Mouse (Mus musculus): ENCODE results near the gene Rag1. TPM values are rescaled to one million over a fixed set of nuclear protein-coding genes. Genes with fewer than 3 reads are reported as not detected.

Gene Rag1
- polyA plus RNA-seq, 1 experiment from 2014 or later, result not detected

GRCm38 (mm10) chr2:101624011-101624410 is 25.3 kb downstream of the Rag1 start:
- 67% methylated on average over 2 of the region's 2 CpGs for WGBS
- no peaks in the 10 kb centered on the region for H3K27me3 ChIP-seq (replicated peaks; ENCODE audit: control insufficient read depth, insufficient read depth, low read length)
- H3K4me3 ChIP-seq (ENCODE audit: low read depth, low read length), result no peak overlapping the region
- no peak for DNase-seq (ENCODE audit: low spot score)
- H3K4me2 ChIP-seq (ENCODE audit: low read length), result no peak overlapping the region
- ATAC-seq (replicated peaks; ENCODE audit: low FRiP score, low TSS enrichment, low read depth), result no peak
- H3K4me1 ChIP-seq (replicated peaks; ENCODE audit: control insufficient read depth, insufficient read depth, low read length), result no peaks in the 10 kb centered on the region; the same call in 1 of the 2 replicates
- 0 out of 2 replicates have a peak overlapping the region, but pooled peaks have one; percentile 16 for H3K27ac ChIP-seq (ENCODE audit: low read depth)
- no peaks in the 10 kb centered on the region for H3K9me3 ChIP-seq (ENCODE audit: control insufficient read depth, low read length)
- no peak overlapping the region for H3K9ac ChIP-seq (ENCODE audit: low read length)
- H3K36me3 ChIP-seq (ENCODE audit: control insufficient read depth, insufficient read depth, low read length), result no peaks in the 10 kb centered on the region

DNA sequence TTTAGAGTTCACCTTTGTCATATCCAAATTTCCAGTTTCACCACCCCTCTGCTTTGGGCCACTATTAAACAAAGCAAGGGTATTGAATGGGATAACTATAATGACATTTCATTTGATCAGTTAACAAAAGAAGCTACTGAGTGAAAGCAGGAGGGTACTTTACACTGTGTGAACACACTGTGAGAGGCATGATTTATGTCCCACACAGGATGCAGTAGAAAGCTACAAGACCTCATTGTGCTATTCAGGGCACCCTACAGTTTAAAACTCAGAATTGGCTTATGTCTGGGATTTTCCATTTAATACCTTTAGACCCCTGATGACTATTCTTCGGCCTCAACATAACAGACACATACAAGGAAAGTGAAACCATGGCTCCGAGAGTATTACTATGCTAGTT is 26.3 kb downstream of the Rag1 start:
- Histone ChIP-seq H3K4me2 (ENCODE audit: low read length) (no peak overlapping the region), H3K9ac (ENCODE audit: low read length) (no peak overlapping the region), H3K4me1 (replicated peaks; ENCODE audit: control insufficient read depth, insufficient read depth, low read length) (no peaks in the 10 kb centered on the region; the same call in 1 of the 2 replicates), H3K4me3 (ENCODE audit: low read depth, low read length) (no peak overlapping the region), H3K9me3 (ENCODE audit: control insufficient read depth, low read length) (no peaks in the 10 kb centered on the region), H3K27ac (ENCODE audit: low read depth) (no peak overlapping the region), H3K27me3 (replicated peaks; ENCODE audit: control insufficient read depth, insufficient read depth, low read length) (no peaks in the 10 kb centered on the region), H3K36me3 (ENCODE audit: control insufficient read depth, insufficient read depth, low read length) (no peaks in the 10 kb centered on the region)
- ATAC-seq (replicated peaks; ENCODE audit: low FRiP score, low TSS enrichment, low read depth) (no peak), DNase-seq (ENCODE audit: low spot score) (no peak)
- WGBS, result 91% methylated on average over 2 of the region's 2 CpGs

DNA sequence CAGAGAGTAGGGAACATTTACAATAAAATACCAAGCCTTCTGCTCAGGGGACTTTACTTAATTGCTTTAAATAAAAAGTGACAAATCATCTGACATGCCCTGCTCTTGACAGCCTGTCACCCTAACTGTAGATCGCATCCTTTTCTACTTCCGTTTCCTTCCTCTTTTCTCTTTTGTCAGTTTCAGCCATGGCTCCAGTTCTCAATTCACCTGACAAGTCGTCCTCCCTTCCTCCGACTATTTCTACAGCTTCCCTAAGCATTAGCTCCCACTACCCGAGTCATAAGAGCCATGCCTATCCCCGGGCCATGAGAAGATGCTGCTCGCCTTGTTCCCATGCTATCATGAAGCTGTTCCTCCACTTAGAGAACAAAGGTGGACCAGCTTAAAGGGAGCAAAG is 27.7 kb downstream of the Rag1 start:
- 80% methylated on average over 7 of the region's 7 CpGs for WGBS
- no peak for ATAC-seq (replicated peaks; ENCODE audit: low FRiP score, low TSS enrichment, low read depth)
- Histone ChIP-seq H3K27ac (ENCODE audit: low read depth) (no peak overlapping the region), H3K4me3 (ENCODE audit: low read depth, low read length) (no peak overlapping the region), H3K27me3 (replicated peaks; ENCODE audit: control insufficient read depth, insufficient read depth, low read length) (no peaks in the 10 kb centered on the region), H3K9ac (ENCODE audit: low read length) (no peak overlapping the region), H3K4me2 (ENCODE audit: low read length) (no peak overlapping the region), H3K36me3 (ENCODE audit: control insufficient read depth, insufficient read depth, low read length) (no peaks in the 10 kb centered on the region), H3K4me1 (replicated peaks; ENCODE audit: control insufficient read depth, insufficient read depth, low read length) (no peaks in the 10 kb centered on the region), H3K9me3 (ENCODE audit: control insufficient read depth, low read length) (no peaks in the 10 kb centered on the region)
- no peak for DNase-seq (ENCODE audit: low spot score)

DNA sequence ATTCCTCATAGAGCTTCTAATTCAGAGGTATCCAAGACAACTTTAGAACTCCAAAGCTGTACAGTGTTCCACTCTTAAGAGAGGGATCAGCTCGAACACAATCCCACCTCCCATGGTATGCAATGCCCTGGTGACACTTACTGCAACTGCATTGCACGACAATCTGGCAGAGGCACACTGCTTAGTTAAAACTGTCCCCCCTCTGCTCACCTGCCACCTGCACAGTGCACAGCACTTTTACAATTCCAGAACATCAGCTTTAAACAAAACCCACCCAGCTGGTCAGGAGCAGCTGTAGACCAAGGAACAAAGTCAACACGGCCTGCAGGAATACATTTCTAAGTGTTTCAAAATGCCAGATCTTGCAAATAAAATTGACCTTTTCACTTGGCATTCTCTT is 28.4 kb downstream of the Rag1 start:
- no peaks in the 10 kb centered on the region; the same call in 1 of the 2 replicates for H3K4me1 ChIP-seq (replicated peaks; ENCODE audit: control insufficient read depth, insufficient read depth, low read length)
- DNase-seq (ENCODE audit: low spot score) (no peak), ATAC-seq (replicated peaks; ENCODE audit: low FRiP score, low TSS enrichment, low read depth) (no peak)
- H3K9me3 ChIP-seq (ENCODE audit: control insufficient read depth, low read length), result no peaks in the 10 kb centered on the region
- H3K27ac ChIP-seq (ENCODE audit: low read depth), result no peak overlapping the region
- no peaks in the 10 kb centered on the region for H3K27me3 ChIP-seq (replicated peaks; ENCODE audit: control insufficient read depth, insufficient read depth, low read length)
- H3K9ac ChIP-seq (ENCODE audit: low read length), result no peak overlapping the region
- no peak overlapping the region for H3K4me2 ChIP-seq (ENCODE audit: low read length)
- 64% methylated on average over 3 of the region's 3 CpGs for WGBS
- H3K36me3 ChIP-seq (ENCODE audit: control insufficient read depth, insufficient read depth, low read length), result no peaks in the 10 kb centered on the region
- no peak overlapping the region for H3K4me3 ChIP-seq (ENCODE audit: low read depth, low read length)

DNA sequence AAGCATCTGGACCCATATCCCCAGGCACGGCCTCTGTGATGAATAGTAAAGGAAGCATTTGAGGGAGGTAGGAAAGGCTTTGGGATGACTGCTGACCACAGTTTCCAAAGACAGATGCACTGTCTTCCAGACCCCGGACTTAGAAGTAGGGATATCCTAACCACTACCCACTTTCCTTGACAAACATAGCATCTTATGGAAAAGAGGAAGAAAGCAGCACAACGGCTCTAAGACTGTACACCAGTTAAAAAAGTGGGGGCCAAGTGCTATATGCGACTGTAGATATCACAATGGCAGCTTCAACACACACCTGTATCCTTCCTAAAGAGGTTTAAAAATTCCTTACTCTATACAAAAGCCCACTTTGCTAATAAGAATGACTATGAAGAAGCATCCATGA is 30.9 kb downstream of the Rag1 start:
- no peak for ATAC-seq (replicated peaks; ENCODE audit: low FRiP score, low TSS enrichment, low read depth)
- WGBS, result 88% methylated on average over 4 of the region's 4 CpGs

DNA sequence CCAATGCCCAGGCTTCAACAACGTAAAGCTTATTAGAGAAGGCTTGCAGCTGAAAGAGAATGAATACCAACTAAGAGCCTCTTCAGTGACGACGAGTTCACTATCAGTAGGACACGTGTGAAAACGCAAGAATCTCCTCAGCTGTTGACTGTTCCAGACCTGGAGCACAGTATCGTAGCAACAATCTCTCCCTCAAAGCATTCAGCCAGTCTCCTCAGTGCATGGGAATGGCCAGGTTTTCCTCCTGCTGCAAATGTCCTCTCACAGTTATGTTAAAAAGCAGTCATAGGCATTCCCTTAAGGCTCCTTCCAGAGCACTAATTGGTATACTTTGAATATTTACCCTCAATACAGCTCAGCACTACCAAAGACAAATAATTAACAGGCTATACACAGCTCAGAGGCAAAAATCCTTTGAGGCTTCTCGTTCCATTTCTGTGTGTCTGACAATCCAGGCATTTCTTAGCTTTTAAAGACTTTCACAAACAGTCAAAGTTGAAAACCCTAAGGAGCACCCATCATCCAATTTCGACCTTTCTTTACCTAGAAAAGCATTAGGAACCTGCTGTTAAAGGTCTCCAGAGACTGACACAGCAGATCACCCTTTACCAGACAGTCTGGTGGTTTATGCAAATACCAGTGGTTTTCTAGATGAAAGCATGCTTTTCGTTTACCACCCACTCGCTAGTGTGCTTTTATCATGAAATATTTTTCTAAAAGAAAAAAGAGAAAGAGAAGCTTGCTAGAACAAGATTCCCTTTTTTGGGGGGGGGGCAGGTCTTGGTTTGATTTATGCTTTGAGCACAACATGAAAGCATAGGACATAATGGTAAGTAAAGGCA is 33.6 kb downstream of the Rag1 start:
- DNase-seq (ENCODE audit: low spot score) (no peak), ATAC-seq (replicated peaks; ENCODE audit: low FRiP score, low TSS enrichment, low read depth) (no peak)
- H3K27me3 ChIP-seq (replicated peaks; ENCODE audit: control insufficient read depth, insufficient read depth, low read length), result no peaks in the 10 kb centered on the region
- no peaks in the 10 kb centered on the region; the same call in 1 of the 2 replicates for H3K4me1 ChIP-seq (replicated peaks; ENCODE audit: control insufficient read depth, insufficient read depth, low read length)
- no peaks in the 10 kb centered on the region for H3K9me3 ChIP-seq (ENCODE audit: control insufficient read depth, low read length)
- 75% methylated on average over 10 of the region's 10 CpGs for WGBS
- H3K27ac ChIP-seq (ENCODE audit: low read depth), result no peak overlapping the region
- no peaks in the 10 kb centered on the region for H3K36me3 ChIP-seq (ENCODE audit: control insufficient read depth, insufficient read depth, low read length)
- no peak overlapping the region for H3K9ac ChIP-seq (ENCODE audit: low read length)
- no peak overlapping the region for H3K4me3 ChIP-seq (ENCODE audit: low read depth, low read length)
- H3K4me2 ChIP-seq (ENCODE audit: low read length), result no peak overlapping the region

More for the DNA sequence above, 30.9 kb downstream of the Rag1 start:
- no peak for DNase-seq (ENCODE audit: low spot score)
- H3K4me3 ChIP-seq (ENCODE audit: low read depth, low read length), result no peak overlapping the region
- H3K27ac ChIP-seq (ENCODE audit: low read depth), result no peak overlapping the region
- H3K9ac ChIP-seq (ENCODE audit: low read length), result no peak overlapping the region
- no peaks in the 10 kb centered on the region for H3K9me3 ChIP-seq (ENCODE audit: control insufficient read depth, low read length)
- H3K27me3 ChIP-seq (replicated peaks; ENCODE audit: control insufficient read depth, insufficient read depth, low read length), result no peaks in the 10 kb centered on the region
- no peaks in the 10 kb centered on the region for H3K36me3 ChIP-seq (ENCODE audit: control insufficient read depth, insufficient read depth, low read length)
- no peaks in the 10 kb centered on the region; the same call in 1 of the 2 replicates for H3K4me1 ChIP-seq (replicated peaks; ENCODE audit: control insufficient read depth, insufficient read depth, low read length)
- no peak overlapping the region for H3K4me2 ChIP-seq (ENCODE audit: low read length)

DNA sequence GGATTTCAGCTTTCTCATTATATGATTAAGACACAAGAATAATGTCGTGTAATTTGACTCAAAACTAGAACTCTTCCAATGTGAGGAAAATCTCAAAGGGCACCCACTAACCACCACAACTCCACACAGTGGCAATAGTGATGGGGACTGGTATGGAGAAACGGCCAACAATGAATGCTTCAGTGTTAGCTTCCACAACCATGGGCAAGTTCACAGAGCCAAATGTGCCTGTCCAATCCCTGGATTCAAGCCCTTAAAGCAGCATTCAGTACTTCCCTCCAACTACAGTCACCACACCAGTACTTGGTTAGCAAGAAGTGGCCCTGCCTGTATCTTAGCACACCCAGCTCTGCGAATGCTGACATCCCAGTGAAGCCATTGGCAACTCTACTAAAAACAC is 38.4 kb downstream of the Rag1 start:
- H3K4me2 ChIP-seq (ENCODE audit: low read length), result no peak overlapping the region

DNA sequence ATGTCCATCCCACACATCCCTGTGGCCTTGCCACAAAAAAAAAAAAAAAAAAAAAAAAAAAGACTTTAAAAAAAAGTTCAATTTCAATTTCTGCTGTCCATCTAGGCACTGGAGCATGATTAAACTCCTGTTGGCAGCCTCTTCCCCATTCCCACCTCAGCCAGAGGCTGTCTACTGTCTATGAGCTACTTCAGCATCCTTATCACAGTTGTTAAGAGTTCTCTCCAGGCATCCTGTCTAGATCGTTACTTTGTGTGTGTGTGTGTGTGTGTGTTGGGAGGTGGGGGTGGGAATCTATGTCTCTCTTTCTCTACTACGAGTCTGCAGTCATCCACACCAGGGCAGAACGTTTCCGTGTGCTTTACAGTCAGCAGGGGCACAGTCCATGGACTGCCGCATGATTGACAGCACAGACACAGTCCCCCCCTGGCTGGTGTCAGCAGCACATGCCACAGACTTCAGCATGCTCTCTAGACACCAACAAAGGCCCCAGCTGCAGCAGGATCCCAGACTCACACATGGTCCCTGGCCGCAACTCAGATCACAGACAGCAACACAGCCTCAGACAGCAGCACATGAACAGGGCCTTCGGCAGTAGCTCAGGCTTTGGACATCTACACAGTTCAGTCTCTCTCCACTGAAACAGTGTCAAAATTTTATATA is 40.9 kb downstream of the Rag1 start:
- peaks cover 9% of the 10 kb centered on the region; the same call in 1 of the 2 replicates for H3K36me3 ChIP-seq (ENCODE audit: control insufficient read depth, insufficient read depth, low read length)
- no peak overlapping the region for H3K4me2 ChIP-seq (ENCODE audit: low read length)
- no peak overlapping the region for H3K9ac ChIP-seq (ENCODE audit: low read length)
- no peak overlapping the region for H3K4me3 ChIP-seq (ENCODE audit: low read depth, low read length)
- DNase-seq (ENCODE audit: low spot score) (no peak), ATAC-seq (replicated peaks; ENCODE audit: low FRiP score, low TSS enrichment, low read depth) (no peak)
- H3K27me3 ChIP-seq (replicated peaks; ENCODE audit: control insufficient read depth, insufficient read depth, low read length), result no peaks in the 10 kb centered on the region
- WGBS, result 76% methylated on average over 7 of the region's 7 CpGs
- no peak overlapping the region for H3K27ac ChIP-seq (ENCODE audit: low read depth)
- H3K4me1 ChIP-seq (replicated peaks; ENCODE audit: control insufficient read depth, insufficient read depth, low read length), result no peaks in the 10 kb centered on the region
- H3K9me3 ChIP-seq (ENCODE audit: control insufficient read depth, low read length), result no peaks in the 10 kb centered on the region

More for the DNA sequence above, 38.4 kb downstream of the Rag1 start:
- no peak overlapping the region for H3K27ac ChIP-seq (ENCODE audit: low read depth)
- no peak overlapping the region for H3K9ac ChIP-seq (ENCODE audit: low read length)
- H3K27me3 ChIP-seq (replicated peaks; ENCODE audit: control insufficient read depth, insufficient read depth, low read length), result no peaks in the 10 kb centered on the region
- ATAC-seq (replicated peaks; ENCODE audit: low FRiP score, low TSS enrichment, low read depth), result no peak
- H3K4me3 ChIP-seq (ENCODE audit: low read depth, low read length), result no peak overlapping the region
- H3K36me3 ChIP-seq (ENCODE audit: control insufficient read depth, insufficient read depth, low read length), result peaks cover 9% of the 10 kb centered on the region; the same call in 1 of the 2 replicates
- no peak for DNase-seq (ENCODE audit: low spot score)
- no peaks in the 10 kb centered on the region for H3K9me3 ChIP-seq (ENCODE audit: control insufficient read depth, low read length)
- WGBS, result 91% methylated on average over 3 of the region's 3 CpGs
- H3K4me1 ChIP-seq (replicated peaks; ENCODE audit: control insufficient read depth, insufficient read depth, low read length), result no peaks in the 10 kb centered on the region
